Mouse (Mus musculus): ENCODE measurements around the gene Mpo. TPM values are rescaled to one million over a fixed set of nuclear protein-coding genes. Genes with fewer than 3 reads are reported as not detected.

The Mpo gene
- polyA plus RNA-seq, 2 experiments, result 142 to 360 TPM

GRCm38 (mm10) chr11:87757001-87757954, 36.1 kb upstream of the Mpo start:
- DNase-seq (ENCODE audit: low read depth in 3 of 3, low spot score in 3 of 3) (no peak), ATAC-seq (ENCODE audit: insufficient read depth) (no peak)
- H3K4me2 ChIP-seq (ENCODE audit: low read depth), result peak overlapping the region; percentile 93
- no peak for TF ChIP-seq EP300 (IDR thresholded peaks at IDR 0.05; ENCODE audit: low read depth)
- no peak for TF ChIP-seq CTCF (IDR thresholded peaks at IDR 0.05; ENCODE audit: low read depth)
- H3K4me1 ChIP-seq (replicated peaks; ENCODE audit: control insufficient read depth in 2 of 2, insufficient read depth in 2 of 2, low read length in 1 of 2), result peaks cover 29 to 31% of the 10 kb centered on the region in 2 experiments
- H3K9ac ChIP-seq (replicated peaks), result peak overlapping the region; percentile 98
- peak overlapping the region; percentile 100 for H3K27ac ChIP-seq
- H3K27me3 ChIP-seq (ENCODE audit: control insufficient read depth, insufficient read depth, low read length), result peaks cover 8% of the 10 kb centered on the region
- H3K4me3 ChIP-seq (ENCODE audit: insufficient read depth in 1 of 2, low read depth in 2 of 2, low read length in 2 of 2), result peak overlapping the region; percentile 89 to 96
- 9% methylated on average over 25 of the region's 25 CpGs for WGBS (ENCODE audit: insufficient replicate concordance)
- H3K9me3 ChIP-seq (ENCODE audit: control insufficient read depth, low read length), result no peaks in the 10 kb centered on the region
- peaks cover 22% of the 10 kb centered on the region for H3K36me3 ChIP-seq (replicated peaks; ENCODE audit: control insufficient read depth, insufficient read depth, low read depth)

DNA sequence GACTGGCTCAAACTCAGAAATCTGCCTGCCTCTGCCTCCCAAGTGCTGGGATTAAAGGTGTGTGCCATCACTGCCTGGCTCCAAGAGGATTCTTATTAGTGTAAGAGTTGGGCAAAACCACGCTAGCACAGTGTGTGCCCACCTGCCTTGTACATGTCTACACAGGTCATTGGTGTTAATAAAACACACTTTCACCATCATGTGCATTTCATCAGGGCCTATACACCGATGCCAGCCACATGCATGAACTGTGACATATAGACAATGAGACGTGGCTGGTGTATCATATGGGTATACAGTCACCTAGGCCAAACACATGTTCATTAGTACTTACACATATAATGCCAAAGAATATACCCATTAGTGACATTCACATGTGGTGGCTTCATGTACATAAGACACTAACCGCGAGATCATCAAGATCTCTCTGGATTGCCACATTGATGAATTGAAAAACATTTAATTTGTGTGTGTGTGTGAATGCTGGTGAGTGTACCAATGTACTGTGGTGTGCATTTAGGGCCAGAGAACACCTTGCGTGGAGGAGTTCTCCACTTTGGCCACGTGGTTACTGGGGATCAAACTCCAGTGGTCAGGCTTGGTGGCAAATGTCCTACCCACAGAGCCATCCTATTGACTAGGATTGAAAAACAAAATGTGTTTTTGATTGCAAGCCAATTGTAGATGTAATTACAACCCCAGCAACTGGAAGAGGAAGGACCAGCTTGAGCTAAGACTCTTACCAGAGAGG, 35.0 kb upstream of the Mpo start:
- ATAC-seq (ENCODE audit: insufficient read depth) (peak; percentile 31), DNase-seq (ENCODE audit: low read depth in 3 of 3, low spot score in 3 of 3) (no peak)
- Histone ChIP-seq H3K27ac (peak overlapping the region; percentile 100), H3K4me2 (ENCODE audit: low read depth) (peak overlapping the region; percentile 93), H3K36me3 (replicated peaks; ENCODE audit: control insufficient read depth, insufficient read depth, low read depth) (peaks cover 22% of the 10 kb centered on the region), H3K9me3 (ENCODE audit: control insufficient read depth, low read length) (no peaks in the 10 kb centered on the region), H3K4me3 (ENCODE audit: insufficient read depth in 1 of 2, low read depth in 2 of 2, low read length in 2 of 2) (peak overlapping the region; percentile 35 to 96; a peak in 3 of 4 replicates), H3K4me1 (replicated peaks; ENCODE audit: control insufficient read depth in 2 of 2, insufficient read depth in 2 of 2, low read length in 1 of 2) (peaks cover 18 to 21% of the 10 kb centered on the region in 2 experiments), H3K27me3 (ENCODE audit: control insufficient read depth, insufficient read depth, low read length) (peaks cover 19% of the 10 kb centered on the region), H3K9ac (replicated peaks) (peak overlapping the region; percentile 98)
- 23% methylated on average over 7 of the region's 7 CpGs for WGBS (ENCODE audit: insufficient replicate concordance)
- TF ChIP-seq CTCF (IDR thresholded peaks at IDR 0.05; ENCODE audit: low read depth) (no peak), EP300 (IDR thresholded peaks at IDR 0.05; ENCODE audit: low read depth) (peak; percentile 34; the same call in 1 of the 2 replicates)

DNA sequence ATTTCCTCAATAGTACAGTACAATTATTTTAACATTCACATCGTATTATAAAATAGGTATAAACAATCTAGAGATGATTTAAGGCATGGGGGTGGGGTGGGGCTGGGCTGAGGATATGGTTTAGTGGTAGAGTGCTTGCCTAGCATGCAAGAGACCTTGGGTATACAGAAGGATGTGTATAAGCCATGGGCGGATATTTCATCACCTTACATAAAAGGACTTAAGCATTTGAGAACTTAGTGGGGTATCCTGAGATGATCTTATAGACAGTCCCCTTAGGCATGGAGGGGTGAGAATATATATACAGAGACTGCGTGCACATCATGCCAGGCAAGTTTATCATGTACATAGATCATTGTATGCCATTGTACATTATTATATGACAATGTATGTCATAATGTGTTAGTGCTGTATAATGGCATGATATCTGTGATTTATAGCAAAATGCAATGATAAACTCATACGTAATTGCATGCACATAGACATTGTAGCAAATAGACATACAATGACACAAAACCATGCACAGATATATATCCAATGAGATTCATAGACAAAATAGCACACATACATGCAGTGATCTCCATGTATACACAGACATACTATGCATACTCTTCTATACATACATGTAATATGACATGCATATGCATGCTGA, 34.3 kb upstream of the Mpo start:
- WGBS (ENCODE audit: insufficient replicate concordance), result 13% methylated on average over 4 of the region's 4 CpGs
- no peak for DNase-seq (ENCODE audit: low read depth in 3 of 3, low spot score in 3 of 3)
- Histone ChIP-seq H3K9ac (replicated peaks) (no peak overlapping the region), H3K27me3 (ENCODE audit: control insufficient read depth, insufficient read depth, low read length) (peaks cover 26% of the 10 kb centered on the region), H3K27ac (peak overlapping the region; percentile 100), H3K9me3 (ENCODE audit: control insufficient read depth, low read length) (no peaks in the 10 kb centered on the region), H3K36me3 (replicated peaks; ENCODE audit: control insufficient read depth, insufficient read depth, low read depth) (peaks cover 22% of the 10 kb centered on the region), H3K4me3 (ENCODE audit: insufficient read depth in 1 of 2, low read depth in 2 of 2, low read length in 2 of 2) (no peak overlapping the region; a peak in 1 of 4 replicates), H3K4me1 (replicated peaks; ENCODE audit: control insufficient read depth in 2 of 2, insufficient read depth in 2 of 2, low read length in 1 of 2) (peaks cover 11 to 16% of the 10 kb centered on the region in 2 experiments), H3K4me2 (ENCODE audit: low read depth) (peak overlapping the region; percentile 93)
- TF ChIP-seq EP300 (IDR thresholded peaks at IDR 0.05; ENCODE audit: low read depth) (no peak), CTCF (IDR thresholded peaks at IDR 0.05; ENCODE audit: low read depth) (no peak)
- ATAC-seq (ENCODE audit: insufficient read depth), result peak; percentile 29

DNA sequence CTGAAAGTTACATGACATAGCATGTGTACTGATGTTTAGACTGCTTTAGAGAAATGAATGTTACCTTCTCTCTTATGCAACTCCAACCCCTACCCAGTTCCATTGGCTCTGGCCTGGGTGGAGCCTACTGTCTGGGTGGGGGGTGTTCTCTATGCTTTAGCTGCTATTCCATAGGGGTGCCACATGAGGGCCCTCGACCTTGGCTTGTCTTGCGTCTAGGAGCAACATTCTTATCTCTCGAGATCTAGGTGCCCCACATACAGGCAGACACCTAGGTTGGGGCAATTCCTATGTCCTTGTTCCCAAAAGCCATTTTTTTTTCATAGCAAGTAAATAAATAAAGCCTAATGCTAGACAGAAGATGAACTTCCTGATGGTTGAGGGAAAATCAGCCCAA, 33.8 kb upstream of the Mpo start:
- TF ChIP-seq EP300 (IDR thresholded peaks at IDR 0.05; ENCODE audit: low read depth), result peak; percentile 8; the same call in 1 of the 2 replicates
- peak; percentile 74 for TF ChIP-seq CTCF (IDR thresholded peaks at IDR 0.05; ENCODE audit: low read depth)
- DNase-seq (ENCODE audit: low read depth in 3 of 3, low spot score in 3 of 3) (no peak), ATAC-seq (ENCODE audit: insufficient read depth) (peak; percentile 19; the same call in 1 of the 2 replicates)

More for the DNA sequence above, 33.8 kb upstream of the Mpo start:
- under 1% methylated on average over 3 of the region's 3 CpGs for WGBS (ENCODE audit: insufficient replicate concordance)
- peaks cover 22% of the 10 kb centered on the region for H3K36me3 ChIP-seq (replicated peaks; ENCODE audit: control insufficient read depth, insufficient read depth, low read depth)
- no peaks in the 10 kb centered on the region for H3K9me3 ChIP-seq (ENCODE audit: control insufficient read depth, low read length)
- H3K4me3 ChIP-seq (ENCODE audit: insufficient read depth in 1 of 2, low read depth in 2 of 2, low read length in 2 of 2), result no peak overlapping the region
- no peak overlapping the region for H3K9ac ChIP-seq (replicated peaks)
- peaks cover 32% of the 10 kb centered on the region for H3K27me3 ChIP-seq (ENCODE audit: control insufficient read depth, insufficient read depth, low read length)
- peaks cover 5 to 11% of the 10 kb centered on the region in 2 experiments for H3K4me1 ChIP-seq (replicated peaks; ENCODE audit: control insufficient read depth in 2 of 2, insufficient read depth in 2 of 2, low read length in 1 of 2)
- H3K4me2 ChIP-seq (ENCODE audit: low read depth), result no peak overlapping the region
- peak overlapping the region; percentile 37 for H3K27ac ChIP-seq

All from liver, embryonic 14.5 days (tissue).